Mouse (Mus musculus): ENCODE results near the gene a. TPM values are rescaled to one million over a fixed set of nuclear protein-coding genes. Genes with fewer than 3 reads are reported as not detected.

a gene
- polyA plus RNA-seq, 1 experiment from 2014 or later: 0.42 TPM

GRCm38 (mm10) chr2:154933884-154934283 lies 142.7 kb downstream of the a start:
- ATAC-seq (replicated peaks; ENCODE audit: low FRiP score, low read depth): no peak
- H3K4me3 ChIP-seq (replicated peaks; ENCODE audit: low read depth, low read length): no peak overlapping the region
- H3K4me1 ChIP-seq (replicated peaks; ENCODE audit: insufficient read depth, low read length): no peaks in the 10 kb centered on the region
- no peaks in the 10 kb centered on the region for H3K9me3 ChIP-seq (replicated peaks; ENCODE audit: low read length)
- DNase-seq (ENCODE audit: low spot score): peak; percentile 65
- no peak overlapping the region for H3K27ac ChIP-seq
- H3K27me3 ChIP-seq (ENCODE audit: insufficient read depth, low read length): no peaks in the 10 kb centered on the region
- H3K36me3 ChIP-seq (ENCODE audit: insufficient read depth, low read length): no peaks in the 10 kb centered on the region
- H3K9ac ChIP-seq (ENCODE audit: low read depth, low read length): no peak overlapping the region
- peak; percentile 60 for TF ChIP-seq CTCF (IDR thresholded peaks at IDR 0.05; ENCODE audit: low read depth)
- no peak overlapping the region for H3K4me2 ChIP-seq (ENCODE audit: low read length)
- WGBS: 65% methylated on average over 4 of the region's 4 CpGs

- no peaks in the 10 kb centered on the region for H3K4me1 ChIP-seq (replicated peaks; ENCODE audit: insufficient read depth, low read length)
- H3K27me3 ChIP-seq (ENCODE audit: insufficient read depth, low read length): no peaks in the 10 kb centered on the region
- whole genome bisulfite sequencing: 61% methylated on average over 6 of the region's 6 CpGs
- no peak overlapping the region for H3K4me3 ChIP-seq (replicated peaks; ENCODE audit: low read depth, low read length)
- DNase-seq (ENCODE audit: low spot score) (no peak), ATAC-seq (replicated peaks; ENCODE audit: low FRiP score, low read depth) (no peak)
- H3K27ac ChIP-seq: no peak overlapping the region
- TF ChIP-seq CTCF (IDR thresholded peaks at IDR 0.05; ENCODE audit: low read depth): no peak
- H3K9ac ChIP-seq (ENCODE audit: low read depth, low read length): no peak overlapping the region
- no peaks in the 10 kb centered on the region for H3K36me3 ChIP-seq (ENCODE audit: insufficient read depth, low read length)
- no peaks in the 10 kb centered on the region for H3K9me3 ChIP-seq (replicated peaks; ENCODE audit: low read length)
- no peak overlapping the region for H3K4me2 ChIP-seq (ENCODE audit: low read length)
Observed at GRCm38 (mm10) chr2:154936106-154936505, 144.9 kb downstream of the a start.

- WGBS: 68% methylated on average over 11 of the region's 11 CpGs
- Histone ChIP-seq H3K36me3 (ENCODE audit: insufficient read depth, low read length) (no peaks in the 10 kb centered on the region), H3K9ac (ENCODE audit: low read depth, low read length) (no peak overlapping the region), H3K4me3 (replicated peaks; ENCODE audit: low read depth, low read length) (no peak overlapping the region), H3K9me3 (replicated peaks; ENCODE audit: low read length) (no peaks in the 10 kb centered on the region), H3K27ac (no peak overlapping the region), H3K4me2 (ENCODE audit: low read length) (no peak overlapping the region), H3K27me3 (ENCODE audit: insufficient read depth, low read length) (no peaks in the 10 kb centered on the region), H3K4me1 (replicated peaks; ENCODE audit: insufficient read depth, low read length) (no peaks in the 10 kb centered on the region)
- DNase-seq (ENCODE audit: low spot score) (no peak), ATAC-seq (replicated peaks; ENCODE audit: low FRiP score, low read depth) (no peak)
- no peak for TF ChIP-seq CTCF (IDR thresholded peaks at IDR 0.05; ENCODE audit: low read depth)
Observed at GRCm38 (mm10) chr2:154936536-154937155, 145.4 kb downstream of the a start.

GRCm38 (mm10) chr2:154937547-154938390 lies 146.6 kb downstream of the a start:
- no peaks in the 10 kb centered on the region for H3K36me3 ChIP-seq (ENCODE audit: insufficient read depth, low read length)
- no peaks in the 10 kb centered on the region for H3K4me1 ChIP-seq (replicated peaks; ENCODE audit: insufficient read depth, low read length)
- no peaks in the 10 kb centered on the region for H3K27me3 ChIP-seq (ENCODE audit: insufficient read depth, low read length)
- ATAC-seq (replicated peaks; ENCODE audit: low FRiP score, low read depth) (no peak), DNase-seq (ENCODE audit: low spot score) (no peak)
- no peak overlapping the region for H3K9ac ChIP-seq (ENCODE audit: low read depth, low read length)
- H3K27ac ChIP-seq: no peak overlapping the region
- WGBS: 70% methylated on average over 8 of the region's 8 CpGs
- no peak overlapping the region for H3K4me2 ChIP-seq (ENCODE audit: low read length)
- no peak for TF ChIP-seq CTCF (IDR thresholded peaks at IDR 0.05; ENCODE audit: low read depth)
- H3K4me3 ChIP-seq (replicated peaks; ENCODE audit: low read depth, low read length): no peak overlapping the region
- H3K9me3 ChIP-seq (replicated peaks; ENCODE audit: low read length): no peaks in the 10 kb centered on the region

- H3K4me1 ChIP-seq (replicated peaks; ENCODE audit: insufficient read depth, low read length): no peaks in the 10 kb centered on the region
- ATAC-seq (replicated peaks; ENCODE audit: low FRiP score, low read depth) (no peak), DNase-seq (ENCODE audit: low spot score) (no peak)
- no peak overlapping the region for H3K4me2 ChIP-seq (ENCODE audit: low read length)
- 76% methylated on average over 10 of the region's 10 CpGs for WGBS
- TF ChIP-seq CTCF (IDR thresholded peaks at IDR 0.05; ENCODE audit: low read depth): no peak
- H3K36me3 ChIP-seq (ENCODE audit: insufficient read depth, low read length): no peaks in the 10 kb centered on the region
- no peak overlapping the region for H3K4me3 ChIP-seq (replicated peaks; ENCODE audit: low read depth, low read length)
- H3K9me3 ChIP-seq (replicated peaks; ENCODE audit: low read length): no peaks in the 10 kb centered on the region
- H3K9ac ChIP-seq (ENCODE audit: low read depth, low read length): no peak overlapping the region
- no peak overlapping the region for H3K27ac ChIP-seq
- H3K27me3 ChIP-seq (ENCODE audit: insufficient read depth, low read length): no peaks in the 10 kb centered on the region
Observed at GRCm38 (mm10) chr2:154941952-154942351, 150.8 kb downstream of the a start.

GRCm38 (mm10) chr2:154942546-154942945 lies 151.3 kb downstream of the a start:
- Histone ChIP-seq H3K9me3 (replicated peaks; ENCODE audit: low read length) (no peaks in the 10 kb centered on the region), H3K27ac (no peak overlapping the region), H3K36me3 (ENCODE audit: insufficient read depth, low read length) (no peaks in the 10 kb centered on the region), H3K27me3 (ENCODE audit: insufficient read depth, low read length) (no peaks in the 10 kb centered on the region), H3K4me2 (ENCODE audit: low read length) (0 out of 2 replicates have a peak overlapping the region, but pooled peaks have one; percentile 27), H3K4me1 (replicated peaks; ENCODE audit: insufficient read depth, low read length) (no peaks in the 10 kb centered on the region), H3K4me3 (replicated peaks; ENCODE audit: low read depth, low read length) (no peak overlapping the region), H3K9ac (ENCODE audit: low read depth, low read length) (no peak overlapping the region)
- DNase-seq (ENCODE audit: low spot score) (no peak), ATAC-seq (replicated peaks; ENCODE audit: low FRiP score, low read depth) (no peak)
- TF ChIP-seq CTCF (IDR thresholded peaks at IDR 0.05; ENCODE audit: low read depth): no peak
- WGBS: 72% methylated on average over 11 of the region's 11 CpGs
